Mouse (Mus musculus): ENCODE results near the gene Zfp735.

Zfp735 gene

DNA sequence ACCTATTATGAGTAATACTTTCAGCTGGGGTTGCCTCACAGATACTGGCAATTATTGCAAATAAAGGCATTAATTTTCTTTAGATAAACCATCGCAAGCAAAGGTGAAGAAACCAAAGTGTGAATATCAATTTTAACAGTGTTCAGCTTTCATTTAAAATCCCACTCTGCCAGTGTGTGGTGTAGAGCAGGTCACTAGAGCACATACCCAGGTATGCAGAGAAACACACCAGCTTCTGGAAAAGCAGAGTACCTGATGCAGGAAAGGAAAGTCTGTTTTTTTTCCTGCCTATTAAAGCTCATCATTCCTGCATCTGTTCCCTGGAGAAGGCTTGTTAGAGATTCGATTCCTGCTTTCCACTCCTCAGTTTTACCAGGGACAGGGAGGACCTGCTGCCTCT is at the start of gene Zfp735:
Gene Zfp735, plus strand, starts transcription at position 301 of the 400 bp plus-strand sequence.
- no peak for DNase-seq (ENCODE audit: low read depth, low spot score)

DNA sequence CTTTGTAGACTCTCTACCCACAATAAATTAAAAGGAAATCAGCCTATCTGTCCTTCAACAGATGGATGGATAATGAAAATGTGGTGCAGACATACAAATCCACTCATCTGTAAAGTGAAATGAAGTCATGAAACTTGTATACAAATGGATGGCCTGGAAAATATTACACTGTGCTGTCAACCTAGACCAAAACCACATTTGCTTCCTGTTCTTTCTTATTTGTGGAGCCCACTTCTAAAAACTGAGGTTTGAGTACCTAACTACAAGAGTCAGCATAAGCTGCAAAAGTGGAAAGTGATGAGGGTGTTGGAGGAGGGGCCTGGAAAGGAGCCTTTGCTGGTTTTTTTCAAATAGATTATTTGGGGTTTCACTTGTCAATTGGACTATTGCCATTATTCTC is 70.5 kb downstream of the Zfp735 start:
- DNase-seq (ENCODE audit: low read depth, low spot score) = no peak
